Mouse (Mus musculus): ENCODE measurements around the gene Rdm1. TPM values are rescaled to one million over a fixed set of nuclear protein-coding genes. Genes with fewer than 3 reads are reported as not detected.

The Rdm1 gene
- polyA plus RNA-seq, 1 experiment from 2014 or later: 35.5 TPM

GRCm38 (mm10) chr11:101678770-101679169 lies 51.8 kb downstream of the Rdm1 start:
- ATAC-seq (ENCODE audit: low FRiP score) (no peak), DNase-seq (ENCODE audit: low spot score) (no peak)
- Histone ChIP-seq H3K9ac (ENCODE audit: low read depth, low read length) (no peak overlapping the region), H3K4me2 (replicated peaks; ENCODE audit: low read depth, low read length) (no peak overlapping the region), H3K27ac (ENCODE audit: low read depth, low read length) (no peak overlapping the region), H3K9me3 (ENCODE audit: control insufficient read depth, low read length) (no peaks in the 10 kb centered on the region), H3K36me3 (ENCODE audit: control insufficient read depth, insufficient read depth, low read length) (no peaks in the 10 kb centered on the region), H3K27me3 (ENCODE audit: control insufficient read depth, insufficient read depth, low read length) (no peaks in the 10 kb centered on the region), H3K4me1 (replicated peaks; ENCODE audit: control insufficient read depth, insufficient read depth, low read length) (no peaks in the 10 kb centered on the region; the same call in 1 of the 2 replicates), H3K4me3 (ENCODE audit: low read depth, low read length) (no peak overlapping the region)
- 74% methylated on average over 5 of the region's 5 CpGs for WGBS

GRCm38 (mm10) chr11:101679907-101680306 lies 52.9 kb downstream of the Rdm1 start:
- Histone ChIP-seq H3K4me3 (ENCODE audit: low read depth, low read length) (no peak overlapping the region), H3K27me3 (ENCODE audit: control insufficient read depth, insufficient read depth, low read length) (no peaks in the 10 kb centered on the region), H3K9ac (ENCODE audit: low read depth, low read length) (no peak overlapping the region), H3K4me1 (replicated peaks; ENCODE audit: control insufficient read depth, insufficient read depth, low read length) (no peaks in the 10 kb centered on the region; the same call in 1 of the 2 replicates), H3K27ac (ENCODE audit: low read depth, low read length) (no peak overlapping the region), H3K4me2 (replicated peaks; ENCODE audit: low read depth, low read length) (no peak overlapping the region), H3K36me3 (ENCODE audit: control insufficient read depth, insufficient read depth, low read length) (no peaks in the 10 kb centered on the region), H3K9me3 (ENCODE audit: control insufficient read depth, low read length) (no peaks in the 10 kb centered on the region)
- ATAC-seq (ENCODE audit: low FRiP score): no peak
- 56% methylated on average over 7 of the region's 7 CpGs for WGBS
- no peak for DNase-seq (ENCODE audit: low spot score)

GRCm38 (mm10) chr11:101680634-101681325 lies 53.8 kb downstream of the Rdm1 start:
- H3K4me1 ChIP-seq (replicated peaks; ENCODE audit: control insufficient read depth, insufficient read depth, low read length): no peaks in the 10 kb centered on the region; the same call in 1 of the 2 replicates
- no peaks in the 10 kb centered on the region for H3K9me3 ChIP-seq (ENCODE audit: control insufficient read depth, low read length)
- H3K9ac ChIP-seq (ENCODE audit: low read depth, low read length): no peak overlapping the region
- H3K4me2 ChIP-seq (replicated peaks; ENCODE audit: low read depth, low read length): no peak overlapping the region
- H3K27me3 ChIP-seq (ENCODE audit: control insufficient read depth, insufficient read depth, low read length): no peaks in the 10 kb centered on the region
- 55% methylated on average over 3 of the region's 3 CpGs for WGBS
- H3K4me3 ChIP-seq (ENCODE audit: low read depth, low read length): no peak overlapping the region
- no peaks in the 10 kb centered on the region for H3K36me3 ChIP-seq (ENCODE audit: control insufficient read depth, insufficient read depth, low read length)
- 0 out of 2 replicates have a peak overlapping the region, but pooled peaks have one; percentile 24 for H3K27ac ChIP-seq (ENCODE audit: low read depth, low read length)
- ATAC-seq (ENCODE audit: low FRiP score) (no peak), DNase-seq (ENCODE audit: low spot score) (no peak)

GRCm38 (mm10) chr11:101681968-101682367 lies 55.0 kb downstream of the Rdm1 start:
- ATAC-seq (ENCODE audit: low FRiP score): no peak
- Histone ChIP-seq H3K4me3 (ENCODE audit: low read depth, low read length) (no peak overlapping the region), H3K36me3 (ENCODE audit: control insufficient read depth, insufficient read depth, low read length) (no peaks in the 10 kb centered on the region), H3K27me3 (ENCODE audit: control insufficient read depth, insufficient read depth, low read length) (no peaks in the 10 kb centered on the region), H3K9me3 (ENCODE audit: control insufficient read depth, low read length) (no peaks in the 10 kb centered on the region), H3K9ac (ENCODE audit: low read depth, low read length) (no peak overlapping the region), H3K4me1 (replicated peaks; ENCODE audit: control insufficient read depth, insufficient read depth, low read length) (no peaks in the 10 kb centered on the region; the same call in 1 of the 2 replicates), H3K27ac (ENCODE audit: low read depth, low read length) (no peak overlapping the region), H3K4me2 (replicated peaks; ENCODE audit: low read depth, low read length) (no peak overlapping the region)
- 79% methylated on average over 1 of the region's 1 CpGs for WGBS
- no peak for DNase-seq (ENCODE audit: low spot score)

GRCm38 (mm10) chr11:101682410-101682960 lies 55.5 kb downstream of the Rdm1 start:
- H3K27ac ChIP-seq (ENCODE audit: low read depth, low read length): no peak overlapping the region
- no peaks in the 10 kb centered on the region for H3K27me3 ChIP-seq (ENCODE audit: control insufficient read depth, insufficient read depth, low read length)
- no peaks in the 10 kb centered on the region for H3K36me3 ChIP-seq (ENCODE audit: control insufficient read depth, insufficient read depth, low read length)
- no peak for ATAC-seq (ENCODE audit: low FRiP score)
- no peaks in the 10 kb centered on the region for H3K9me3 ChIP-seq (ENCODE audit: control insufficient read depth, low read length)
- H3K4me3 ChIP-seq (ENCODE audit: low read depth, low read length): no peak overlapping the region
- H3K4me2 ChIP-seq (replicated peaks; ENCODE audit: low read depth, low read length): no peak overlapping the region
- 82% methylated on average over 7 of the region's 7 CpGs for WGBS
- no peaks in the 10 kb centered on the region; the same call in 1 of the 2 replicates for H3K4me1 ChIP-seq (replicated peaks; ENCODE audit: control insufficient read depth, insufficient read depth, low read length)
- no peak overlapping the region for H3K9ac ChIP-seq (ENCODE audit: low read depth, low read length)
- no peak for DNase-seq (ENCODE audit: low spot score)

Other genes with a start within 250 kb of the Rdm1 start
- 90.9 and 97.5 TPM in 2 replicates for gene Aarsd1, start 209.6 kb upstream of the Rdm1 start, polyA plus RNA-seq (2014; fragmentation: Nextera tagmentation; extraction: Ambion mirVana)
- 9.3 and 10.3 TPM in 2 replicates for gene Gm27029, start 202.4 kb upstream of the Rdm1 start, polyA plus RNA-seq (2014; fragmentation: Nextera tagmentation; extraction: Ambion mirVana)
- 14.2 and 16.9 TPM in 2 replicates for gene Rundc1, start 202.1 kb upstream of the Rdm1 start, polyA plus RNA-seq (2014; fragmentation: Nextera tagmentation; extraction: Ambion mirVana)
- 3.1 and 3.5 TPM in 2 replicates for gene Ptges3l, start 201.9 kb upstream of the Rdm1 start, polyA plus RNA-seq (2014; fragmentation: Nextera tagmentation; extraction: Ambion mirVana)
- gene Rpl27, start 184.9 kb upstream of the Rdm1 start, polyA plus RNA-seq (2014; fragmentation: Nextera tagmentation; extraction: Ambion mirVana): 387 and 395 TPM in 2 replicates
- gene Ifi35, start 178.8 kb upstream of the Rdm1 start, polyA plus RNA-seq (2014; fragmentation: Nextera tagmentation; extraction: Ambion mirVana): 4.5 and 5.0 TPM in 2 replicates
- gene Rnd2, start 162.2 kb upstream of the Rdm1 start, polyA plus RNA-seq (2014; fragmentation: Nextera tagmentation; extraction: Ambion mirVana): 88.0 and 127 TPM in 2 replicates
- 74.5 and 89.4 TPM in 2 replicates for gene Vat1, start 161.0 kb upstream of the Rdm1 start, polyA plus RNA-seq (2014; fragmentation: Nextera tagmentation; extraction: Ambion mirVana)
- gene Brca1, start 75.2 kb upstream of the Rdm1 start, polyA plus RNA-seq (2014; fragmentation: Nextera tagmentation; extraction: Ambion mirVana): 19.7 and 20.2 TPM in 2 replicates
- gene Nbr1, start 75.0 kb upstream of the Rdm1 start, polyA plus RNA-seq (2014; fragmentation: Nextera tagmentation; extraction: Ambion mirVana): 83.0 and 93.1 TPM in 2 replicates
- 3.4 and 3.5 TPM in 2 replicates for gene Tmem106a, start 45.0 kb upstream of the Rdm1 start, polyA plus RNA-seq (2014; fragmentation: Nextera tagmentation; extraction: Ambion mirVana)
- gene Gm11634, start 27.9 kb upstream of the Rdm1 start, polyA plus RNA-seq (2014; fragmentation: Nextera tagmentation; extraction: Ambion mirVana): not detected in 2 replicates
- 14.1 and 14.2 TPM in 2 replicates for gene Arl4d, start 38.3 kb downstream of the Rdm1 start, polyA plus RNA-seq (2014; fragmentation: Nextera tagmentation; extraction: Ambion mirVana)
- gene Dhx8, start 105.7 kb downstream of the Rdm1 start, polyA plus RNA-seq (2014; fragmentation: Nextera tagmentation; extraction: Ambion mirVana): 37.0 and 39.9 TPM in 2 replicates
- gene Etv4, start 158.2 kb downstream of the Rdm1 start, polyA plus RNA-seq (2014; fragmentation: Nextera tagmentation; extraction: Ambion mirVana): 4.6 and 5.7 TPM in 2 replicates